Mouse (Mus musculus) heart, embryonic 11.5 days (tissue): ENCODE data around the gene Tmem56. TPM values are rescaled to one million over a fixed set of nuclear protein-coding genes. Genes with fewer than 3 reads are reported as not detected.

Experiments
- ATAC-seq: fragments of 200-750 bp; cut with Nextera tagmentation; replicated peaks from 2 replicates; pipeline ENCODE4 v1.8.0; 2017; ENCODE audit warnings: moderate library complexity; ENCODE audit not compliant: insufficient number of reproducible peaks, low FRiP score, low TSS enrichment
- H3K27ac ChIP-seq: fragments of 300-500 bp; sonication (generic); 2 replicates; pipeline ENCODE4 v1.5.1; 2014; ENCODE audit warnings: mild to moderate bottlenecking, low read depth, low read length
- H3K27me3 ChIP-seq: fragments of 300-500 bp; sonication (generic); 2 replicates; pipeline ENCODE4 v1.6.1; 2014; ENCODE audit warnings: mild to moderate bottlenecking, low read length, mixed read lengths; ENCODE audit not compliant: control insufficient read depth, insufficient read depth
- H3K36me3 ChIP-seq: fragments of 300-500 bp; sonication (generic); 2 replicates; pipeline ENCODE4 v1.6.1; 2014; ENCODE audit warnings: mild to moderate bottlenecking, low read length, moderate library complexity, mixed read lengths; ENCODE audit not compliant: control insufficient read depth, insufficient read depth
- H3K4me1 ChIP-seq: fragments of 300-500 bp; sonication (generic); 2 replicates; pipeline ENCODE4 v1.6.1; 2014; ENCODE audit warnings: low read length; ENCODE audit not compliant: control insufficient read depth, insufficient read depth
- H3K4me2 ChIP-seq: fragments of 300-500 bp; sonication (generic); 2 replicates; pipeline ENCODE4 v1.6.1; 2014; ENCODE audit warnings: mild to moderate bottlenecking, moderate library complexity
- H3K4me3 ChIP-seq: fragments of 300-500 bp; sonication (generic); 2 replicates; pipeline ENCODE4 v1.5.1; 2014; ENCODE audit warnings: low read depth, low read length
- H3K9ac ChIP-seq: fragments of 300-500 bp; sonication (generic); 2 replicates; pipeline ENCODE4 v1.6.1; 2014; ENCODE audit warnings: mild to moderate bottlenecking, low read depth, low read length, moderate library complexity
- H3K9me3 ChIP-seq: fragments of 300-500 bp; sonication (generic); replicated peaks from 2 replicates; pipeline ENCODE4 v1.6.1; 2016; ENCODE audit warnings: low read length; ENCODE audit not compliant: control insufficient read depth
- WGBS: fragments of 180-500 bp; shearing (Covaris S2); extraction: QIAGEN DNeasy Blood & Tissue Kit; methylation state at CpG from one replicate; pipeline ENCODE4 v1.1.7; 2014; ENCODE audit not compliant: insufficient replicate concordance; 5-methylcytosine and 5-hydroxymethylcytosine counted together
- polyA plus RNA-seq: library from polyadenylated mRNA; unstranded; fragments of >200 nt; fragmentation: Nextera tagmentation; extraction: Ambion mirVana; gene quantifications from 2 replicates; pipeline ENCODE4 v1.2.1, GENCODE M21; 2014

Gene Tmem56
- polyA plus RNA-seq, 1 experiment from 2014 or later = 2.5 TPM

DNA sequence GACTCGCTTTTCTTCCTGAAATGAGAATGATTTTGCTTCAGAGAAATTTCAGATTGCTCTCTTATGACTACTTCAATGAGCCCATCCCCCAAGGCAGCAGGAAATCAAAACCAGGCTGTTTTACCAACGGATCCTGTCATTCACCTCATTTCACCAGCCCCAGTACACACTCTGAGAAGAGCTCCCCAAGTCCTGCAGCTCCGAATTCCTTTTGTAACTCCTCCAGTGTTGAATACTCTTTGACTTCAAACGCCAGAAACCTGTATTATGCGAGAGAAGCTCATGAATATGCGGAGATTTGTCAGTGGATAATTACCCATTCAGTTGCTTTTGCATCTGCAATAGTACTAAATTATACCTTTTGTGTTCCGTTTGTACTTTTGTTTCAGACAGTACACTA, 126.9 kb downstream of the Tmem56 start:
- H3K4me1 ChIP-seq = peaks cover 2% of the 10 kb centered on the region; the same call in 1 of the 2 replicates
- H3K4me2 ChIP-seq = no peak overlapping the region
- no peak for ATAC-seq
- no peak overlapping the region for H3K4me3 ChIP-seq
- no peaks in the 10 kb centered on the region for H3K9me3 ChIP-seq
- H3K27me3 ChIP-seq = no peaks in the 10 kb centered on the region
- 48% methylated on average over 7 of the region's 7 CpGs for WGBS
- no peak overlapping the region for H3K9ac ChIP-seq
- no peak overlapping the region for H3K27ac ChIP-seq
- H3K36me3 ChIP-seq = no peaks in the 10 kb centered on the region

Other genes starting within 250 kb of the Tmem56 start
- gene Rwdd3, start 111.4 kb downstream of the Tmem56 start, polyA plus RNA-seq = 4.3 and 4.4 TPM in 2 replicates
- 38.2 and 42.2 TPM in 2 replicates for gene Alg14, start 8.7 kb upstream of the Tmem56 start, polyA plus RNA-seq
- gene Cnn3, start 143.4 kb upstream of the Tmem56 start, polyA plus RNA-seq = 488 and 525 TPM in 2 replicates
- 0.83 and 1.1 TPM in 2 replicates for gene Slc44a3, start 249.3 kb upstream of the Tmem56 start, polyA plus RNA-seq